ENCODE assay signal across 8 mouse cellular contexts in genomic region chr19:16083981-16084630, GRCm38 (mm10). TPM values are rescaled to one million over a fixed set of nuclear protein-coding genes. Genes with fewer than 3 reads are reported as not detected.
DNase-seq lines count a peak whose midpoint lies in the region; ATAC-seq and TF ChIP-seq lines count a peak whose summit lies in the region.
"Not testable (repeated sequence)": the region's sequence is repeated elsewhere in the genome, so short reads cannot be mapped to it uniquely, and the experiment has no call there.
"Had no signal": no experiment of that assay in that cellular context is flagged by ENCODE, and none has a peak within 500 bp of the region (broad histone marks: within the 10 kb centered on the region; RNA-seq: fewer than 3 reads in every experiment).

No protein-coding gene starts in this region.

- ATAC-seq in forebrain, embryonic 14.5 days; lung, embryonic 14.5 days (ENCODE audit: insufficient read depth): not testable (repeated sequence)
- ATAC-seq in megakaryocyte, adult 5-6 weeks (ENCODE audit: poor library complexity, severe bottlenecking), result peak; percentile 100

- H3K27me3 ChIP-seq in forebrain, embryonic 14.5 days (replicated peaks; ENCODE audit: control insufficient read depth, insufficient read depth, low read length); lung, embryonic 14.5 days (ENCODE audit: insufficient read depth, low read length): not testable (repeated sequence)

- H3K4me1 ChIP-seq in bone marrow macrophage, adult 2 months (ENCODE audit: control insufficient read depth, insufficient read depth, low read length), result peaks cover 29% of the 10 kb centered on the region
- not testable (repeated sequence) for H3K4me1 ChIP-seq in forebrain, embryonic 14.5 days (ENCODE audit: control insufficient read depth, insufficient read depth, low read length); lung, embryonic 14.5 days (ENCODE audit: insufficient read depth)

- not testable (repeated sequence) for H3K9me3 ChIP-seq in forebrain, embryonic 14.5 days (replicated peaks; ENCODE audit: control insufficient read depth, low read length); lung, embryonic 14.5 days (ENCODE audit: low read depth, low read length)

- not testable (repeated sequence) for H3K4me2 ChIP-seq in forebrain, embryonic 14.5 days (ENCODE audit: low read length); lung, embryonic 14.5 days

- WGBS in forebrain, embryonic 14.5 days, result 88% methylated on average over 20 of the region's 21 CpGs
- WGBS in lung, embryonic 14.5 days, result 92% methylated on average over 20 of the region's 21 CpGs

- peak overlapping the region; percentile 93 for H3K27ac ChIP-seq in bone marrow macrophage, adult 2 months (ENCODE audit: insufficient read depth, low read depth, low read length)
- not testable (repeated sequence) for H3K27ac ChIP-seq in forebrain, embryonic 14.5 days (ENCODE audit: low read depth, low read length); lung, embryonic 14.5 days (ENCODE audit: low read depth)

- not testable (repeated sequence) for TF ChIP-seq POLR2A in bone marrow macrophage, adult 2 months (IDR thresholded peaks at IDR 0.05; ENCODE audit: borderline replicate concordance, low read depth, low read length)

- not testable (repeated sequence) for H3K36me3 ChIP-seq in forebrain, embryonic 14.5 days (ENCODE audit: control insufficient read depth, insufficient read depth, low read length); lung, embryonic 14.5 days (ENCODE audit: insufficient read depth)

- not testable (repeated sequence) for TF ChIP-seq CTCF in bone marrow macrophage, adult 2 months (IDR thresholded peaks at IDR 0.05; ENCODE audit: low read depth, low read length); lung, embryonic 14.5 days (IDR thresholded peaks at IDR 0.05; ENCODE audit: low read depth)

- H3K4me3 ChIP-seq in bone marrow macrophage, adult 2 months (ENCODE audit: insufficient read depth, low read length), result peak overlapping the region; percentile 42
- not testable (repeated sequence) for H3K4me3 ChIP-seq in forebrain, embryonic 14.5 days (ENCODE audit: low read depth, low read length); lung, embryonic 14.5 days (ENCODE audit: low read depth, low read length)

- peak; percentile 11 for DNase-seq in forebrain, embryonic 14.5 days (ENCODE audit: low spot score)
- DNase-seq in heart, adult 11 months, result peak; percentile 96
- DNase-seq in layer of hippocampus, adult 9-11 months, result peak; percentile 36
- peak; percentile 5 for DNase-seq in lung, embryonic 14.5 days
- peak; percentile 15 for DNase-seq in skeletal muscle tissue, adult 2 months (ENCODE audit: low read depth, low spot score)

- not testable (repeated sequence) for H3K9ac ChIP-seq in forebrain, embryonic 14.5 days (ENCODE audit: low read length); lung, embryonic 14.5 days

RNA-seq across cellular contexts. Expression of gene Gnaq, which starts 48.5 kb away (rescaled TPM):
- 86.9 and 96.5 TPM in 2 replicates for polyA plus RNA-seq in bone marrow macrophage, adult 2 months (2012; ENCODE audit: insufficient read depth, insufficient read length, missing spikeins)
- polyA plus RNA-seq in forebrain, embryonic 14.5 days (2014; fragmentation: Nextera tagmentation; extraction: Ambion mirVana), result 44.8 and 47.6 TPM in 2 replicates
- polyA plus RNA-seq in lung, embryonic 14.5 days (2014; fragmentation: Nextera tagmentation; extraction: Ambion mirVana), result 15.9 and 16.1 TPM in 2 replicates
- total RNA-seq in megakaryocyte, adult 5-6 weeks (2015), result 24.9 and 28.3 TPM in 2 replicates
- 17.8 and 25.3 TPM in 2 replicates for total RNA-seq in megakaryocyte, adult 5-6 weeks (2017)
- total RNA-seq: MEL had no signal

Comparison
In these comparisons a context has a peak if more than half of its experiments do, and no peak if none do; other contexts are left out.
1. DNase-seq: peak in every context shown above with its lines; median percentile 96 in heart, adult 11 months; 36 in layer of hippocampus, adult 9-11 months; 15 in skeletal muscle tissue, adult 2 months; 11 in forebrain, embryonic 14.5 days; 5 in lung, embryonic 14.5 days.